Mouse (Mus musculus) adrenal gland, adult 2 months (tissue): Measurements from ENCODE around the gene Fat1. TPM values are rescaled to one million over a fixed set of nuclear protein-coding genes. Genes with fewer than 3 reads are reported as not detected.
A peak's percentile ranks its signal among the peaks of the same experiment; 100 is the strongest.

Experiments used
- DNase-seq: peaks from one replicate; pipeline ENCODE4 v3.0.0; 2021
- polyA plus RNA-seq: library from polyadenylated mRNA; depleted of rRNA; stranded (reverse); fragments of >200 nt; gene quantifications from 2 replicates; pipeline ENCODE4 v1.2.3, GENCODE M21; 2012
- total RNA-seq, 2 experiments: library from RNA; stranded (reverse); gene quantifications; 2 replicates each; pipeline ENCODE4 v1.2.3; 2021

The Fat1 gene
- total and polyA plus RNA-seq, 3 experiments = 36.1 to 75.4 (median 39.9) TPM

GRCm38 (mm10) chr8:44962572-44963231 is 27.5 kb downstream of the Fat1 start:
- DNase-seq = peak; percentile 53

- no peak for DNase-seq
Observed at GRCm38 (mm10) chr8:44967521-44968039, 32.3 kb downstream of the Fat1 start.

GRCm38 (mm10) chr8:44970093-44970492 is 34.8 kb downstream of the Fat1 start:
- DNase-seq = no peak

- DNase-seq = no peak
Observed at GRCm38 (mm10) chr8:44971346-44971745, 36.1 kb downstream of the Fat1 start.

DNA sequence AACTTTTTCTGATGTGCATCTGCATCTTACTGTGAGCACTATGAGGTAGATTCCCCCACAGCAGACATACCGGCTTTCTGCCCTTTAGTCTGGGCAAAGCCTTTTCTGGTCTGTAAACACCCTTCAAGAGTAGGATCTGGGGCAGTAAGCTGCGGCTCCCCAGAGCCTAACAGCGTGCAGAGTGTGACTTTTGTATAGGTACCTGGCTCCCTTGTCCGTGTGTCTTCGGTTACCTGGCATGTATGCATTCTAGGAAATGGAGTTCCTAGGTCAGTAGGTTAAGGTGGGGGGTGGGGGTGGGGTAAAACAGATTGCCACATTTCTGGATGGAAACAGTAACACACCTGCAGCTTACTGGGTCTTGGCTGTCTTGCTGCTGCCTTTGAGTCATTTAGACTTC is 36.7 kb downstream of the Fat1 start:
- no peak for DNase-seq

DNA sequence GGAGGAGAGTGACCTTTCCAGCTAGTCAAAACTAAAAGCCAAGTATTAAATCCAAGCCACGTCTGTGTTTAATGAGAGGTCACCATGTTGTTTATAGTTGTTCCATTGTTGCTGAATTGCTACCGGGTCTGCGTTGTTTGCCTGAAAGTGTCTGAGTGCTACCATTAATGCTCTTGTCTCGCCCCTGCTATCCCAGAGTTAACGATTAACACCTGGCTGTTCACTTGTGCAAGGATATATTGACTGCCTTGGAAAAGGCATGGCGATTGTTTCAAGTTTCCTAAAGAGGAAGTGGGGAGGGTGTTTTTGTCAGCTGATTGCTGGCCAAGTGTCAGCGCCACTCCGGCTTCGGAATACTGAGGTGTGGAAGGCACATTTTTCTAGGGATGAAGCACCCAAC is 39.9 kb downstream of the Fat1 start:
- DNase-seq = no peak

GRCm38 (mm10) chr8:44975654-44976053 is 40.4 kb downstream of the Fat1 start:
- DNase-seq = no peak

DNA sequence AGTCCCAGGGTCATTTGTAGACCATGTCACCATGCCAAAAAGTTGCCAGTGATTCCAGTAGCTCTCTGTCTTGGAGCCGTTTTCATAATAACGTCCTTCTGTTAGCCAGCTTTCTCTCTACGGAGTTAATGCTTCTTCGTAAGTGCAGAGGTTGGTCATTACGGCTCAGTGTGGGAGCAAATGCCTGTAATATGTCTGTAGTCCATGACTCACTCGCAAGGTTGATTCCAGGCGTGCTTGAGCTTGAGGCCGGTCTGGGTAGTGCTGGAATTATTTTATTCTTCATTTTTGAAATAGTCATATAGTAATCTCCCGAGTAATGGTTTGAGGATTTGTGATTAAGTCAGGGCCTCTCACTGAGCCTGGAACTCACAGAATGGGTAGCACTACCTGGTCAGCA is 43.4 kb downstream of the Fat1 start:
- peak; percentile 61 for DNase-seq

- DNase-seq = no peak
Observed at GRCm38 (mm10) chr8:44979245-44979644, 44.0 kb downstream of the Fat1 start.

GRCm38 (mm10) chr8:44980030-44980429 is 44.8 kb downstream of the Fat1 start:
- DNase-seq = no peak

GRCm38 (mm10) chr8:44985326-44986288 is 50.4 kb downstream of the Fat1 start:
- peak; percentile 38 for DNase-seq

GRCm38 (mm10) chr8:44991700-44992487 is 56.6 kb downstream of the Fat1 start:
- no peak for DNase-seq

DNA sequence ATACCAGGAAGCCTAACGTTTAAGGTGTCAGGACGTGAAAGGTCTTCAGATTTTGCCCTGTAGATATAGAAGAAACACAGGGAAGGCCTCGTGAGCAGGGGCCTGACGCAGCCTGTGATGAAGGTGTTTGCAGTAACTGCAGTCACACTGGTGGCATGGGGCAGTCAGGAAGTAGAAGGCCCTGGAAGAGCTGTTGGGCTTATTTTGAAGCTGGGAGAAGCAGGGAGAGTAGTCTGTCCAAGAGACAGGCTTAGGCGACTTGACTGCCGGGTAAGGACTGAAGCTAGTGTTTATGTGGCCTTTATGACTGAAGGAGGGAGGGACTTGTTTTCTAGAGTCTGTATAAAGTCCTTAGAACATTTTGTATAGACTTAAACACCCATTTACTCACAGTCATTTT is 57.4 kb downstream of the Fat1 start:
- peak; percentile 17 for DNase-seq

- peak; percentile 66 for DNase-seq
Observed at GRCm38 (mm10) chr8:44993376-44993775, 58.1 kb downstream of the Fat1 start.

GRCm38 (mm10) chr8:44996493-44996892 is 61.2 kb downstream of the Fat1 start:
- DNase-seq = no peak

- DNase-seq = no peak
Observed at GRCm38 (mm10) chr8:44997321-44997720, 62.1 kb downstream of the Fat1 start.

DNA sequence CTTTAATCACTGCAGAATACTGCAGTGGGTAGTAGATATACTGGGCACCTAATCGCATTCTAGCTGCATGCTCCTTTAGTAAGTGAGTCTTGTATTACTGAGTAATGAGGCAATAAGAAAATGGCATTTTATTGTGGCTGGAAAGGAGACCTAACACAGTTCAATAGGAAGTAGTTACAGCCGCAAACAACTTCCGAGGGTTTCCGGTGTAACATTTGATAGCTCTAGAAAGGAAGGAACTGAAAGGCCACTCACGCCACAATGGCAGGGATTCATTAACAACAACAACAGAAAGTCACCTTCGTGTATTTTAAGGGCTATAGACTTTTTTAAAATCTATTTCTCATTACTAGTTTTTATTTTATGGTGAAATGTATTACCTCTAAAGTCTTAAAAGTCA is 62.6 kb downstream of the Fat1 start:
- no peak for DNase-seq

GRCm38 (mm10) chr8:44998275-44998674 is 63.0 kb downstream of the Fat1 start:
- no peak for DNase-seq

DNA sequence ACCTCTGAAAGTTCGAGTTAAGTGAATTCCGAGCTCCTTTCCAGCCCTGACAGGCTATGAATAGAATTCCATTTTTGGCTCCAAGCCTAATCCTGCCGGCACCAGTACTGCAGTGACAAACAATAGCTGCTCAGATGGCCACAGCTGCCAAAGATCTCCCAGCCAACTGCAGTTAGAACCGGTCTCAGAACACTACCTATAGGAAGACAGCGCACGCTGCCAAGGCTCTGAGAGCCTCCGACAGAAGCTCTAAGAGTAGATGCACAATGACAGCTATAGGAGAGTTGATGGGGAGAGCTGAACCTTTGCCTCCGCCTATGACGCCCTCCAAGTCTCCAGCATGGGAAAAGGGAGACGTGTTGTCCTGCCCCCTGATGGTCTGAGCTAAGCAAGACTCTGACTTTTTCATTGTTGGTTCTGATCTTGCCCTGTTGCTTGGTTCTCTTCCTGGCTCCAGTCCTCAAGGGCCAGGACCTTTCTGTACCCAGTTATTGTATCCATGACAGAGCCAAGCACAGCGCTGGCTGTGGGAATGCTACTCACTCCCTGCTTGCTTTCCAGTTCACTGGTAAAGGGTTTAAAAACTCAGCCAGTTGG is 63.5 kb downstream of the Fat1 start:
- DNase-seq = peak; percentile 76

DNA sequence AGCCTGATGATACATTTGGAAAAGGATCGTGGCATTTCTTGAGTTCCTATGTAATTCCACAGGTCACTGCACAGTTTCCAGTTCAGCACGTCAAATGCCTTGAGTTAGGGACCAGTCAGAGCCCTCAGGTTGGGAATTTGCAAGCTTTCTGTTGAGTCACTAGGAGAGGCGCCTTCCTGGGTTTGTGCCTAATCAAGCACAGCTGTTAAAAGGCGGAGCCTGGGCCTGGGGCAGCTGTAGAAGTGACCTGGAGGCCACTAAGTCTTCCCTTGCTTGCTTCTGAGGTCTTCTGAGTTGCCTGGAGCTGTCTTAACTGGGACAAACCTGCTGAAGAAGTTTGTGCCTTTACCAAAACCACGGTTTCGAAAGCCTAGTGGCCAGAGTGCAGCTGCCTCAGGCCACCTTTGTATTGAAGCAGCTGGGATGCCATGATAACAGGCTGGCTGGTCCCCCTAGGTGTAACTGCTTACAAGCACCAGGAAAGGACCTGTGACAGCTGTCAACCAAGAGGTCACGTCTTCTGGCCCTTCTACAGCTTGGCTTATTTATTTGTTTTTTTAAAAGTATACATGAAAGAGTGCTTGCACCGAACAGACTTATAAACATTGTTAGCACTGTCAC is 66.4 kb downstream of the Fat1 start:
- peak; percentile 14 for DNase-seq

DNA sequence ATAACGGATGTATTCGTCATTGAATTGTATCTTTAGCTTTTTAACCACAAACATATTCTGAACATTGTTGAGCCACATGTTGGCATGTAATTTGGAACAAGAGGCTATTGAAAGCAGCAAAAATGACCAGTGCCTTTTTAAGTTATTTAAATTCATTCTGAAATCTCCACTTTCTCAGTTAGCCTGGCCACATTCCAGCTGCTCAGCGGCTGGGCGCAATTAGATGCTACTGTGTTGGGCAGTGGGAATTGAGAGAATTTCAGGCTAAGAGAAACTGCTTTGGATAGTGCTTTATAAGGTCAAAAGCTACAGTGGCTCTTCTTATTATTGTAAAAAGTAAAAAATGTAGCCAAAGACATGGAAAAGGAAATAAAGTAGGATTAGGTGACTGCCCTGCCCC is 67.4 kb downstream of the Fat1 start:
- DNase-seq = no peak
